Mouse (Mus musculus): Measurements from ENCODE around the gene Lgals3bp. TPM values are rescaled to one million over a fixed set of nuclear protein-coding genes. Genes with fewer than 3 reads are reported as not detected.

Lgals3bp gene
- polyA plus RNA-seq, 1 experiment from 2014 or later: 6.2 TPM

DNA sequence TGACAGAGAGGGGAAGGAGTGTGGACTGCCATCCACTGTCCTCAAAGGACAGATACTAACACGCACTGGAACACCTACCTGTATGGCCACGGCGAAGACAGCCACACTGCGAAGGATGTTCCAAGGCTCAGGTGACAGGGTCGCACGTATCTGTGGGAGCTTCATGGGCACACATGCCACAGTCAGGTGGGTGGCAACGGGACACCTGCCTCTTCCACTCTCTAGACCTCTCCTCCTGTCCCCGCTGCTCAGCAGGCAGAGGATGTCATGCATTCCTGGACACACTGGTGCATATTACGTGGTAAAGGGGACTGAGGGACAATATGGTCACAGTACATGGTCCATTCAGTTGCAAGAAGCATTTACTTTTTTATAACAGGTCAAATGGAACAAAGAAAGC, 15.6 kb upstream of the Lgals3bp start:
- DNase-seq (ENCODE audit: low spot score): no peak
- Histone ChIP-seq H3K4me3 (peak overlapping the region; percentile 92), H3K27me3 (ENCODE audit: insufficient read depth, poor library complexity, severe bottlenecking) (0 out of 2 replicates have a peak, but pooled peaks cover under 1% of the 10 kb centered on the region), H3K9me3 (no peaks in the 10 kb centered on the region), H3K27ac (no peak overlapping the region), H3K4me1 (peaks cover 35% of the 10 kb centered on the region), H3K36me3 (peaks cover 35% of the 10 kb centered on the region)
- WGBS: 94% methylated on average over 9 of the region's 9 CpGs

DNA sequence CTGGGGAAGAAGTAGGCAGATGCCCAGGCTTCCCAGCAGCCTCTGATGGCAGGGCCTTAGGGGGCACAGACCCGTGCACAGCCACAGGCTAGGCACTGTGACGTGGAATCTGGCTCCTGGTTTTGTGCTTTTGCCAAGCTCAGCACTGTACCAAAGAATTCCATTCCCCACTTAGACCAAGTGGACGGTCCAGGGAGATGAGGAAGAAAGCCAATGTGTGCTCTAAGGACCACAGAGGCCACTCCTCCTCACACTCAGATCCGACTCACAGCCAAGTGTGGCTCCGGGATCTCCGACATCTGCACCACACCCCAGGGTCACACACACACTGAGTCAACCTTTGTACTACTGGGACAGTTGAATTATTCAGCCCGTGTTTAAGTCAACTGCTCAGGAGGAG, 14.2 kb upstream of the Lgals3bp start:
- H3K36me3 ChIP-seq: peaks cover 47% of the 10 kb centered on the region
- H3K27me3 ChIP-seq (ENCODE audit: insufficient read depth, poor library complexity, severe bottlenecking): no peaks in the 10 kb centered on the region
- no peak for DNase-seq (ENCODE audit: low spot score)
- H3K9me3 ChIP-seq: no peaks in the 10 kb centered on the region
- no peak overlapping the region for H3K27ac ChIP-seq
- H3K4me3 ChIP-seq: no peak overlapping the region
- WGBS: 91% methylated on average over 7 of the region's 7 CpGs
- peaks cover 42% of the 10 kb centered on the region for H3K4me1 ChIP-seq

DNA sequence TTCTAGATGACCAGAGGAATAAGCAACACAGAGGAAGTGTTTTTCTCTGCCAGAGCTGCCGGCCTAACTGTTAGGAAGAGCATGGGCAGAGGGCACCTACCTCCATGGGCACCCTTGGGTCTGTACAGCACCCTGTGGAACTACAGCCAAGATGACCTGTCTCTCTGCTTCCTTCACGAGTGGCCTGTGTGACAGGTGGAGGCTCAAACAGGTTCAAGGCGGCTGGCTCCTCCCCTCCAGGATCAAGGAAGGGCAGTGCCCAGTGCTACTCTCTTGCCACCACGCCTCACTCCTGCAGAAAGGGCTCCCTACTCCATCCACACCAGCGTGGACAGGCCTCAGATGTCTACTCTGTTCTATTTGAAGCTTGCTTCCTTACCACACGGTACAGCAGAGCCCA, 13.7 kb upstream of the Lgals3bp start:
- Histone ChIP-seq H3K4me3 (no peak overlapping the region), H3K4me1 (peaks cover 43% of the 10 kb centered on the region), H3K36me3 (peaks cover 51% of the 10 kb centered on the region), H3K27ac (no peak overlapping the region), H3K9me3 (no peaks in the 10 kb centered on the region), H3K27me3 (ENCODE audit: insufficient read depth, poor library complexity, severe bottlenecking) (no peaks in the 10 kb centered on the region)
- 81% methylated on average over 6 of the region's 6 CpGs for WGBS
- DNase-seq (ENCODE audit: low spot score): no peak

DNA sequence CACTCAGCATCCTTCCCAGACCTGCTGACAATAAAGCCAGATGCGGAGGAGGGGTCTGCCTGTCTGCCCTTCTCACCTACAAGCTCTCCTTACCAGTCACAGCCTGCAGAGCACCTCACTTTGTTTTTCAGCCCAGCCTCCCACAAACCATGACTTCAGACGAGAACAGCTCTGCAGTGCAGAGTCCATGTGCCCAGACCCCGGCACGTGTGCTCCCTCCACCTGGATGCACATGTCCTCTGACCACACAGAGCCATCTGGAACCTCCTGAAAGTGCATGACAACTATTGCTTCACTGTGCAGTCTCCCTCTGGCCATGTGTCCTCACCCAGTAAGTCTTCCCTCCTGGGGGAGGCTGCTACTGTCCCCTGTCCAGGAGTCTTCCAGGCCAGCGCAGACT, 12.4 kb upstream of the Lgals3bp start:
- WGBS: 94% methylated on average over 5 of the region's 5 CpGs
- Histone ChIP-seq H3K27ac (no peak overlapping the region), H3K9me3 (no peaks in the 10 kb centered on the region), H3K36me3 (peaks cover 64% of the 10 kb centered on the region), H3K27me3 (ENCODE audit: insufficient read depth, poor library complexity, severe bottlenecking) (0 out of 2 replicates have a peak, but pooled peaks cover 3% of the 10 kb centered on the region), H3K4me3 (no peak overlapping the region), H3K4me1 (peaks cover 45% of the 10 kb centered on the region)
- DNase-seq (ENCODE audit: low spot score): no peak

DNA sequence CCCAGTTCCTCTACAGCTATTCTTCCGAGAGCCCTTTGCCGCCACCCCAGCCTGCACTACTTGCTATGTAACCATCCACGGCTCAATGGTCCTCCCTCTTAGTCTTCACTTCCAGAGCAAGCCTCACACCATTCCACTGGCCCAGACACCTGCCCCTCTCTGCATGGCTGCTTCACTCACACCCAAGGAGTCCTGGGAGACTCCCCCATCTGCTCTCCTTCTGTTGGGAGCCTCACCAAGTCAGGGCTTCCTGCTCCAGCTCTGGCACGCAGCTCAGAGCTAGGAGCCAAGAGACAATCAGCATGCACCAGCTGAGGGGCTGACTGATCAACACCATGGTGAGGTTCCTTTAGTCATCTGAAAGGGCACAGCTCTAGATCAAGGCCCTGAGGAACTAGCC, 11.2 kb upstream of the Lgals3bp start:
- H3K9me3 ChIP-seq: no peaks in the 10 kb centered on the region
- DNase-seq (ENCODE audit: low spot score): no peak
- H3K4me3 ChIP-seq: no peak overlapping the region
- H3K27me3 ChIP-seq (ENCODE audit: insufficient read depth, poor library complexity, severe bottlenecking): 0 out of 2 replicates have a peak, but pooled peaks cover 3% of the 10 kb centered on the region
- WGBS: 84% methylated on average over 4 of the region's 4 CpGs
- H3K4me1 ChIP-seq: peaks cover 52% of the 10 kb centered on the region
- peaks cover 74% of the 10 kb centered on the region for H3K36me3 ChIP-seq
- no peak overlapping the region for H3K27ac ChIP-seq

DNA sequence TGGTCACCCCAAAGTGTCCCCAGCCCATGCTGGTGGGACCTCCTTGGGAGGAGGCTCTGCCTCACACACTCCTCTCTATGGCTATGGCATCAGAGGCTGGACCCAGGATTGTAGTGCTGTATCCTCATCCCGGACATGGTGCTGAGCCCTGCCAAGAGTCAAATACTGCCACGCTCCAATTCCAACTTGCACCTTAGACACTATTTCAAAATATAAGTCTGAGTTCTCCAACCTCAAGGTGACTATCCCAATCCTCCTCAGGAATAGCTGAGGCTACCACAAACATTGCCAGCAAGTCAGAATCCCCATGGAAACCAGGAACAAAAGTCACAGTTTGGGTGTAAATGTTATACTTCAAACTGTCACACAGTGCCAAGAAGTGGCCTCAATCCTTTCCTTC, 10.7 kb upstream of the Lgals3bp start:
- WGBS: 86% methylated on average over 2 of the region's 2 CpGs
- H3K4me1 ChIP-seq: peaks cover 50% of the 10 kb centered on the region
- H3K4me3 ChIP-seq: no peak overlapping the region
- H3K27ac ChIP-seq: no peak overlapping the region
- H3K9me3 ChIP-seq: no peaks in the 10 kb centered on the region
- 0 out of 2 replicates have a peak, but pooled peaks cover 3% of the 10 kb centered on the region for H3K27me3 ChIP-seq (ENCODE audit: insufficient read depth, poor library complexity, severe bottlenecking)
- no peak for DNase-seq (ENCODE audit: low spot score)
- H3K36me3 ChIP-seq: peaks cover 79% of the 10 kb centered on the region

DNA sequence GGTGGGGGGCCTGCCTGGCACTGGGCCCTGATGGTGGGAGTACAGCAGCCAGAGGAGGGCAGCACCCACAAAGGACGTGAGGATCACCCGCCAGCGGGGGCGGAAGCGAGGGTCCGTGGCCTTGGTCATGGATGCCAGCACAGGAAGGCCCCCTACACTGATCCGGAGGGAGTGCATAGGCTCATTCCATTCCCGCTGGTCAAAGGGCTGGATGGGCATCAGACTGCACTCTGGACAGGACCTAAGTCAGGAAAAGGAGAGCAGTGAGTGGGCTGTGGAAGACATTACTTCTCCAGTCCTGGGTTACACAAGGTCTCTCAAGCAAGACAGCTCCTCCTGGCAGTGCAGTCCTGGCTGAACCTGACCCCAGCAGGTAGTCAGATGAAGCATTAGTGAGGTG, 9.4 kb upstream of the Lgals3bp start:
- Histone ChIP-seq H3K9me3 (no peaks in the 10 kb centered on the region), H3K27me3 (ENCODE audit: insufficient read depth, poor library complexity, severe bottlenecking) (0 out of 2 replicates have a peak, but pooled peaks cover 3% of the 10 kb centered on the region), H3K4me3 (no peak overlapping the region), H3K4me1 (peaks cover 49% of the 10 kb centered on the region), H3K27ac (no peak overlapping the region), H3K36me3 (peaks cover 85% of the 10 kb centered on the region)
- WGBS: 92% methylated on average over 8 of the region's 8 CpGs
- no peak for DNase-seq (ENCODE audit: low spot score)

DNA sequence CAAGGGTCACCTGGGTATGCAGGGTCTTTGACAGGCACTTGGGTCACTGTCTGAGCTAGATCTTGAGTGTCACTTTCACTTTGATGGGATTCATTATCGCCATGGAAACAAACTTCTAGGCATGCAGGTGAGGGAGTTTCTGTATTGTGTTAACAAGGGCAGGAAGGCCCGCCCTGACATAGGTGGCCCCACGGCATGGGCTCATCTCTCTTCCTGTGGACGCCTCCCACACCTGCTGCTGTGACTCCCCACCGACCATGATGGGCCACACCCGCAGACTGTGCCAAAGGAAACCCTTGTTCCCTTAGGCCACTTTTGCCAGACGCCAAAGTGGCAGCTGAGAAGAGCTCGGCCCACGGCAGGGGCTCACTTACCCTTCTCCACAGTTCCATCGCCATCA, 8.6 kb upstream of the Lgals3bp start:
- Histone ChIP-seq H3K27me3 (ENCODE audit: insufficient read depth, poor library complexity, severe bottlenecking) (0 out of 2 replicates have a peak, but pooled peaks cover 3% of the 10 kb centered on the region), H3K4me3 (no peak overlapping the region), H3K36me3 (peaks cover 83% of the 10 kb centered on the region), H3K27ac (no peak overlapping the region), H3K9me3 (no peaks in the 10 kb centered on the region), H3K4me1 (peaks cover 49% of the 10 kb centered on the region)
- no peak for DNase-seq (ENCODE audit: low spot score)
- WGBS: 96% methylated on average over 10 of the region's 10 CpGs

DNA sequence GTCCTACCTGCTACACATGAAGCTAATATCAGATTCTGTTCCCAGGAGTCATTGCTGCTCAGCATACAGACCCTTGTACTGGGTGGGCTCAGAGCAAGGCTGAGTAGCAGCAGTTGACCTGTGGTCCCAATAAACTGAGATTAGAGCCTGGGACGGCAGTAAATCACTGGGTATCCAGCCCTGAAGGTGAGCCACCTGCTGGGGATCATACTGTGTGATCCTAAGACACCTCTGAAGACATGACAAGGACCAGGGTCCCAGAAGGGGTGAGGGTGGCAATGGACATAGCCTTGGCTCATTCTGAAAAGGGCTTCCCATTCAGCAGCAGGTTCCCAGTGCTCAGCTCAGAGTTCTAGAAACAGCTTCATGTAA, 8.2 kb upstream of the Lgals3bp start:
- DNase-seq (ENCODE audit: low spot score): no peak
- 69% methylated on average over 1 of the region's 1 CpGs for WGBS
- Histone ChIP-seq H3K27ac (no peak overlapping the region), H3K4me1 (peaks cover 49% of the 10 kb centered on the region), H3K27me3 (ENCODE audit: insufficient read depth, poor library complexity, severe bottlenecking) (0 out of 2 replicates have a peak, but pooled peaks cover 3% of the 10 kb centered on the region), H3K4me3 (no peak overlapping the region), H3K9me3 (no peaks in the 10 kb centered on the region), H3K36me3 (peaks cover 79% of the 10 kb centered on the region)

DNA sequence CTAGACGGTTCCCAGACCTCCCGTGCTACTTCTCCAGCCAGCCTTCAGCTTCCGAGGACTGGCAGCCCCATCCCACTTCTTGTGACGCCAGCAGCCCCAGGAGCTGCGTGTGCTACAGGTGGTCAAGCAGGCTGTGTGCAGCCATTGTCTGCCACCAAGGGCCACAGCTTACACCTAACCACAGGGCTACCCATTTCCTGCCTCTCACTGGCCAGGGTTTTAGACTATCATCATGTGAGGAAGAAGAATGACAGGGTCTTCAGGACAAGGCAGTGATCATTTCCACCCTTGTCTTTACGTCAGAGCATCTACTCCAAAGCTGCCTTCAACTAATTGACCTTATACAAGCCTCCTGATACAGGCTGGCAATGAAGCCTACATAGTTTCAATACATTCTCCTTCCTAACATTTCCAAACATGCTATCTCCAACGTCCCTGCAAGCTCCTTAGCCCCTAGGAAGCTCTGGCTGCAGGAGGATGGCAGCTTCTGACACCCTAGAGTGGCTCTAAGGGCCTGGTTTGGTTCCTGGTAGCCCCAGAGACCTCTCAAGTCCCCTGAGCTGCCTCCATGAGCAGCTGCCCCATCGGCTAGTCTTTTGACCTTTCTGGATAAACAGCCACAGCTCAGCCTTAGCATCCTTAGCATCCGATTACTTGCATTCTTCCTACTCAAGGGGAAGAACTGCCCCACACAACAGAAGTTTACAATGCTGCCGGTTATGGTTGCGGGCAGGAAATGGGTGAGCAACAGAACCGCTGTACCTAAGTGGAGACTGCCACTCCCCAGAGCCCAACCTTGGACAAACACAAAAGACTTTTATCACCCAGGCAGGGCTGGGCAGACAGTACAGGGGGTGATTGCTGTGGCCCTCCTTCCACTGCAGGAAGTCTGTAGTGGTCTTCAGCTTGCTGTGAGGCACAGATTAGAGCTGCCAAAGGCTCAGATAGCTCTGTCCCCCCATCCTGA, 7.5 kb upstream of the Lgals3bp start:
- Histone ChIP-seq H3K4me1 (peaks cover 52% of the 10 kb centered on the region), H3K4me3 (no peak overlapping the region), H3K27me3 (ENCODE audit: insufficient read depth, poor library complexity, severe bottlenecking) (0 out of 2 replicates have a peak, but pooled peaks cover 3% of the 10 kb centered on the region), H3K9me3 (no peaks in the 10 kb centered on the region), H3K27ac (0 out of 2 replicates have a peak overlapping the region, but pooled peaks have one; percentile 1), H3K36me3 (peaks cover 72% of the 10 kb centered on the region)
- no peak for DNase-seq (ENCODE audit: low spot score)
- WGBS: 70% methylated on average over 12 of the region's 12 CpGs

DNA sequence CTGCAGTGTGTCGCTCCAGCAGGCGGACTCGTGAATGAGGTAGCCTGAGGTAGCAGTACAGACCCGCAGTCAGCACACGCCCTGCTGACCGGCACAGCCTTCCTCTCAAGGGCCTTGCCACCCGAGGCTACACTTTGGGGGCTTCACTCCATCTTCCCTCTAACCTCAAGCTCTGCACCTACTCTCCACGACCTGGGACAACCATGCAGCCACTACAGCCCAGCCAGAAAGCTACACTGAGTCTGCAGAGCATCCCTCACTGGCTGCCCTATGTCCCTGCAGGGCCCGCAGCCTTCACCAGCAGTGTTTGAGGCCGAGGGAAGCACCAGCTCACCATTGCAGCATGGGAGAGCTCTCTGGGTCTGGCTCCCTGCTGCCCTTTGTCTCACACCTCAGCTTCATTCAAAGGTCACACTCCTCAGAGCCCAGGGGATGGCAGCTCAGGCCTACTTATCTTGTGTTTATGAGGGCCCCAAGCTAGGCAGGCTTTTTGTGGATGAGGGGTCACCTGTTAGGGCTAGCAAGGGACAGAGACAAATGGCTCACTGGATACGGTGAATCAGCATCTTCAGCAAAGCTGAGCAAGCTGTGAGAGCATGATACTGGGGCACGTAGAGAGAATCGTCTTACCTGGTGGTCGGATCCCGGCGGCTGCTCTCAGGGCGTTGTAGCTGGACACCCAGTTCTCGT, 6.3 kb upstream of the Lgals3bp start:
- H3K27me3 ChIP-seq (ENCODE audit: insufficient read depth, poor library complexity, severe bottlenecking): 0 out of 2 replicates have a peak, but pooled peaks cover 3% of the 10 kb centered on the region
- 63% methylated on average over 18 of the region's 18 CpGs for WGBS
- peaks cover 64% of the 10 kb centered on the region for H3K36me3 ChIP-seq
- H3K4me3 ChIP-seq: no peak overlapping the region
- H3K27ac ChIP-seq: peak overlapping the region; percentile 50; the same call in 1 of the 2 replicates
- peaks cover 56% of the 10 kb centered on the region for H3K4me1 ChIP-seq
- H3K9me3 ChIP-seq: no peaks in the 10 kb centered on the region
- no peak for DNase-seq (ENCODE audit: low spot score)

DNA sequence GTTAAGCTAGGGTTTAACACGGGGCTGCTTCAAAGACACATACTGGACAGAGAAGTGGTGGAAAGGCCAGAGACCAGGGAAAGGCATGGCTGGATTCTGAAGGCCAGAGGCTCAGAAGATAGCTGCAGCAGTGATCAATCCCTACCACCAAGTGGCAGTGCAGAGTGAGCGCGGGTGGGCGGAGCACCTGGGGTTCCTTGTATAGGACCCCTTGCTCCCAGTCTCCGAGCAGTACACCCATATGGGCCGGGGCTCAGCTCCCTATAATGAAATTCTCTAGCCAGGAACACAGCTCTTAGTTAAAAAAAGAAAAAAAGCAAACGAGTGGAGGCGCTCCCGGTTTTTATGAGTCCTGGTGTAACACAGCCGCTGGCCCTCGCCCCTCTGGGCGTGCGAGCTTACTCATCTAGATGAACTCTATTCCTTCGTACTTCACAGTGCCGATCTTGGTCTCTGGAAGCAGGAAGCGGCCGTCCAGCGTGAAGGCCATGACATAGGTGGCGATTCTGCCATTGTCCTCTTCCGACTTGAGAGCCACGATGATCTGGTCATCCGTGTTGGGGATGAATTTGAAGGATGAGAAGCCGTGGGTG, 5.5 kb upstream of the Lgals3bp start:
- H3K27me3 ChIP-seq (ENCODE audit: insufficient read depth, poor library complexity, severe bottlenecking): 0 out of 2 replicates have a peak, but pooled peaks cover 3% of the 10 kb centered on the region
- no peak overlapping the region for H3K4me3 ChIP-seq
- 82% methylated on average over 23 of the region's 23 CpGs for WGBS

More for the DNA sequence above, 5.5 kb upstream of the Lgals3bp start:
- H3K9me3 ChIP-seq: no peaks in the 10 kb centered on the region
- peaks cover 52% of the 10 kb centered on the region for H3K4me1 ChIP-seq
- DNase-seq (ENCODE audit: low spot score): no peak
- peaks cover 63% of the 10 kb centered on the region for H3K36me3 ChIP-seq
- H3K27ac ChIP-seq: no peak overlapping the region
